Mouse (Mus musculus): ENCODE results near the gene Cks2. TPM values are rescaled to one million over a fixed set of nuclear protein-coding genes. Genes with fewer than 3 reads are reported as not detected.

The Cks2 gene
- total RNA-seq, 2 experiments from 2014 or later: 25.1 to 26.0 TPM

DNA sequence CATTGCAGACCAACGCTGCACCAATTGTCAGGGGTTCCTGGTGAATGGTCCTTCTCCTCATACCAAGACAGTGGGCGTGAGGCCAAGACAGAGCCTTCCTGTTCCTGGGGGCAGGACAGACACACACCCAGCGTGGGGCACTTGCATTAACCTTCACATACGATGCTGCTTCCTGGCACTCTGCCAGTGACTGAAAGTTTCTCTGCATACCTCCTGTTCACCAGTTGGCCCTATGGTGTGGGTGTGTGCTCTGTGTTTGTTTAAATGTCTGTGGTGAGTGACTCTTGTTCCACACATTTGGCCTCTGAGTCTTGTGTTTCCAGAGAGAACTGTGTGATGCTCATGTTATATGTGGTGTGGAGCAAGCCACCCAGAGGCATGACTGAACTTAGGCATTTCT lies 31.6 kb downstream of the Cks2 start:
- intact Hi-C loops (cut with DNase I): no loop called here

DNA sequence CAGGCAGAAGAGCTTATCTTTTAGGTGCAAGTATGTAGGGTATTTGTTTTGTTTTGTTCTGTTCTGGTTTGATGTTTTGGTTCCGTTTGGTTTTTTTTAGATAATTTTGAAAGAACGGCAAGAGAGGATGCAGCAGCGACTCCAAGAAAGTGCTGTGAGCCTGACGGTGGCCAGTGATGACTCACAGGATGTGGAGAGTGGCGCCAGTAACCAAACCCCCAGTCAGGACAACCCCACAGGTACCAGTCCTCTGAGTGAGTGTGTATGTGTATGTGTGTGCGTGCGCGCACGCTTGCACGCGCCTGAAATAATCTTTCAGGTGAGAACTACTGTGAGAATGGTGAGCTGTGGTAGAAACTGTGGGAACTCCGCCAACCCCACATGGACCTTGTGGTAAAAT lies 32.0 kb downstream of the Cks2 start:
- intact Hi-C loops (cut with DNase I): no loop called here
- DNase-seq: no peak

More for the DNA sequence above, 31.6 kb downstream of the Cks2 start:
- DNase-seq: no peak

DNA sequence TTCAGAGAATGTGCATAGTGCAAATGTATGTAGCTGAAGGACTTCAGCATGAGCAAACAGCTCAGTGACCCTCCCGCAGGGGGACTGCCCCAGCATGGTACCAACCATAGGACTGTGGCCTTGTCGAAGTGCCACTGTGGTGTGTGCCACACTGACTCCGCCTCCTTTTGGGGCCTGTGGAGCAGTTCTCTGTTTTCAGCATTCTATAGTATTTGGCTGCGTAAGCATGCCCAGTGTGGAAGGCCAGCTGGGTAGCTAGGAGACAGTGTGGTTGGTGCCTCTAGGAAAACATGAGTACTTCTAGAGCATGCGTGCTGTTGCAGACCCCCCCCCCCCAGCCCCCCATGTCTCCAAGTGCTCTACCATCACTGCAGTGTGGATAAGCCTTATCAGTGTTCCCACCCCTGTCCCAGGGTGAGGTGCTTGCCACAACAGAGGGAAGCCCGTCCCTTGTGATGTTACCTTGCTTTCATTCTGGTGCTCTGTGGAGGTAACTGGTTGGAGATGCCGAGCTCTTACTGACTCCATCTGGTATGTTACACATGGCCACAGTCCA lies 32.7 kb downstream of the Cks2 start:
- intact Hi-C loops (cut with DNase I): no loop called here
- no peak for DNase-seq

DNA sequence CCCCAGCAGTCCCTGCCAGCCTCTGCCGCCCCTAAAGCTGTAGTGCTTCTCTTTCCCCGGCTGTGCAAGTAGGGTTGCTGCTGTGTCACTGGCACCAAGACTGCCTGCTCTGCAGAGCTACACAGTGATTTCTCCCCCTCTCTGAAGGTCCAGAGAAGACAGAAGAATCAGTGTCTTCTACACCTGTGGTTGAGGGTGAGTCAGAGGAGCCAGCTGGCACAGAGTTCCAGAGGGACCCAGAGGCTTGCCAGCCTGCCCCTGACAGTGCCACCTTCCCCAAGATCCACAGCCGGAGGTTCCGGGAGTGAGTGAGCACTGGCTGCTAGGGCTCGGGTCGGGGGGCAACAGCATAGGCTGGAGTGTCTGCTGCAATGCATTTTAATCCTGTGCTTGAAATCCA lies 33.7 kb downstream of the Cks2 start:
- no peak for DNase-seq
- intact Hi-C loops (cut with DNase I): no loop called here

DNA sequence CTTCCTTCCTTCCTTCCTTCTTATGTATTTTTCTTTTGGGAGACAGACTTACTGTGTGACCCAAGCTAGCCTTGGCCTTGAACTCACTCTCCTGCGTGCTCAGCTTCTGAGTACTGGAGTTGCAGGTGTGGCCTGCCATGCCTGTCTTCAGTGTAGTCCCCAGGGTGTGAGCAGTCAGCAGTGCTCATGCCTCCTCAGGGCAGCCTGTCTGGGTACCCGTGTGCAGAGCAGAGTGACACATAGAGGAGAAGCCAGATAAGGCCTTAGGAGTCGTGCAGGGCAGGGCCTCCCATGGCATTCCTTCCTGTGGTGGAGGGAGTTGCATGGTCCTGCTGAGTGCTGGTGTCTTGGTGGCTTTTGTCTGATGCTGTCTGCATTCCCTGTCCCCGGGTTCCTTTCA lies 34.3 kb downstream of the Cks2 start:
- intact Hi-C loops (cut with DNase I): no loop called here
- DNase-seq: no peak

DNA sequence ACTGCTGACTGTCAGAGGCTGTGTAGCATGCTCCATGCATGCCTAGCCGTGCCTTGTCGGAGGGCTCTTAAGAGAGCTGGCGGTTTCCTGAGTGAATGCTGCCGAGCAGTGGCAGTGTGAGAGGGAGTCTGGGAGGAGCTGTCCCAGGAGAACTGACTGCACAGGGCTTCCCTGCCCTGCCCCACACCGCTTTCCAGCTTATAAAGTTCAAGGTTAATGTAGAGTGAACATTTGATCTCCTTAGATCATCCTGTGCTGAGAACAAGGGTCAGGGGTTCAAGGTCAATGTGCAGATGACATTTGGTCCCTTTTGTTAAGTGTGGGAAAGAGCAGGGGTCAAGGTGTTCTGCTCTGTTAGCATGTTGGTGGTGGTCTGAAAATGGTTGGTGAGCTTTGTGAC lies 36.0 kb downstream of the Cks2 start:
- intact Hi-C loops (cut with DNase I): no loop called here
- no peak for DNase-seq

DNA sequence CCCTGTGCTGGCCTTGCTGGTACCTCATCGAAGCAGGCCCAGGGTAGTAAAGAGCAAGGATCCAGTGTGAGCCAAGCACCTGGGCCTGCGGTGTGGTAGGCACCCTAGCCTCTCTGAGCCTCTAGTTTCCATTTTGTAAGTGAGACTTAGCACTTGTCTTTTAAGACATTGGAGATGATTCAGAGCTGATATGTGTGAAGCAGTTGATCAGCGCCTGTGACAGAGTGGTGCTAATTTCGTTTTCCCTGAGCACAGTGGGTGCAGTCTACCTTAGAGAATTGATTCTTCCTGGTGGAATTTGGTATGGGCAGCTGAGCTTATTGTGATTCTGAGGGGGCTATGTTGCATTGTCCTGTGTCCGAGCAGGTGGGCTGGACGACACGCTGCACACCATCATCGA lies 36.6 kb downstream of the Cks2 start:
- intact Hi-C loops (cut with DNase I): no loop called here
- no peak for DNase-seq

DNA sequence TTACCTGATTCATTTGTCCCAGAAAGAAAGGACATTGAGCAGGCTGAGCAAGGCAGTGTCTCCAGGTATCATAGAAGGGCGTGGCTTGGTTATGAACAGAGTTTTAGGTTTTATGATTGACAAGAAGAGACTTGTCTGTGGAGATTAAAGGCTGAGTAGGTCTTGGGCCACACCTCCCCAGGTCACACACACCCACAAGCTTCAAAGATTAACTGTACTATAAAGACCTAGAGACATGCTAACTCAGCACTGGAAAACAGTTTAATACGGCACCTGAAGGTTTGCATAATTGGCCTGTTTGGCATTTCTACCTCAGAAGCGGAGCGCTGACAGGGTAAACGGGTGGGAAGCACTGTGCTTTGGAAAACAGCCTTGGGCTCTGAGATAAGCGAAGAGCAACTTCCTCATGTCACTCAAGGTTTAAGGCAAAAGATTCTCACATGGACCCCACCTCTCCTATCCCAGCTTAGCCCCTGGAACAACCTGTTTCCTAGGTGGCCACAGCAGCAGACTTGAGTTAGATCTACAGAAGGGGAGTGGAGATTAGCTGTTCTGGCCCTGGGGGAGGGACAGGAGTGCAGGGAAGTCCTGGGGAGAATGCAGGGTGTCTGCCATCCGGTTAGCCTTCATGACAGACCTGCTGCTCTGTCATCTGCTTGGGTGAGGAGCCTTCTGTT lies 40.4 kb downstream of the Cks2 start:
- DNase-seq: no peak
- intact Hi-C loops (cut with DNase I): no loop called here

DNA sequence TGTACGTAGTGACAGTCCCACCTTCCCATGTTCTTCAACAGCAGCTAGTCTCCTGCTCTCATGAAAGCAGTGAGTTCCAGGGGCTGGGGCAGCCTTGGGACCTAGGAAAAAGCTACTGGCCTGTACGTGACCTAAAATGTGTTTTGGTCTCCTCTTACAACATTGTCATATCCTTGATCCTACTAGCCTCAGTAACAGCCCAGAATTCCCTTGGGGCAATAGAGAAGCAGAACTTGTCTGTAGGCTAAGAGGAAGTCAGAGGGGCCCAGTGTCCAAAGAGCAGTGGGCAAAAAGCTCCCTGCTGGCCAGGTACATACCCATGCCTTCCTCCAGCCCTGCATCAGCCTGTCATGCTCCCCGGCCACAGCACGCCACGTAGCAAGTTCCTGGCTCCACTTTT lies 41.9 kb downstream of the Cks2 start:
- intact Hi-C loops (cut with DNase I): no loop called here
- no peak for DNase-seq

DNA sequence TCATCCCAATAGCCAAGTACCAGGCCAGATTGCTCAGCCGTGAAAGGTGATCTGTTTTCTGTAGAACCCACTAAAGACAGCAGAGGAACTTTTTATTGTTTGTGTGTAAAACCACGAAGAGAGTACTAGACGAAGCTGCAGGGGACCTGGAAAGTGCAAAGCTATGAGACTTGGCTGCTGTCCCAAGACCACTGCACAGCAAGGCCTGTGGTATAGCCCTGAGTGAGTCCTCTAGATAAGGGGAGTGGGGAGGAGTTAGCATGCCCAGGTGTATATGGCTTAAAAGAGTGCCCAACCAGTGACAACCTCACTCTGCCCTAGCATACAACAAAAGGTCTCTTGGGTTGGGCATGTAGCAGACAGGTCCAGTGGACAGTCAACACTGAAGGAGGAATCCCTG lies 43.7 kb downstream of the Cks2 start:
- no peak for DNase-seq
- intact Hi-C loops (cut with DNase I): no loop called here

DNA sequence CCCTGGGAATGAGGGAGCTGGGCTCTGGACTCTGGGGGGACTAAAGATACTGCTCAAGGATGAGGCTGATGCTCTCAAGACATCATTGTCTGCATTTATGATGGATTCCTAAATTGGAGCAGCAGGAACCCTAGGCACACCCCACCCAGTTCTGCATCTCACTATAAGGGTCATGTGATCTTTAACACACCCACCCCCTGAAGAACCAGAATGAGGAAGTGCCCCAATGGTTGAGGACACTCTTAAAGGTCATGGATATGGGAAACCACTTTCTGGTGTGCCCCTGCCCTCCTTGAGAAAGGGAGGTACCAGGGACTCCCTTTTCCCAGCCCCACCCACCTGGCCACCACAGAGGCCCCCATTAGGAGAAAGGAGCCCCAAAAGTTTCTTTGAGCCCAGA lies 51.4 kb downstream of the Cks2 start:
- no peak for DNase-seq
- intact Hi-C loops (cut with DNase I): no loop called here

DNA sequence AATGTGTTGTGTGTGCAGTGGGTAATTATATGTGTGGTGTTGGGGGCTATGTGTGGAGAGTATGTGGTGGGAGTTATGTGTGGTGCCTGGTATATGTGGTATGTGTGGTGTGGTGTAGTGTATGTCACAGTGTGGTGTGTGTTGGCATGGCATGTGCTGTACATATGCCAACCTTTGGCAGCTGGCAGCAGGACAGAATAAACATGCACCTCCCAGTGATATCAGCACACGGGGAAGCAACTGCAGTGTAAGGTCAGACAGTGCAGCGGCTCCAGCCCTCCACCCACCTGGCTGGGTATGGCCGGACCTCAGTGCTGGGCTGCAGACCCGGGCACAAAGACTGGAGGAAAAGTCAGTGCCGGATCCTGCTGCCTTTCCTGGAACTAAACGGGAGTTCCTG lies 52.4 kb downstream of the Cks2 start:
- DNase-seq: peak; percentile 22 to 37
- intact Hi-C loops (cut with DNase I): no loop called here

DNA sequence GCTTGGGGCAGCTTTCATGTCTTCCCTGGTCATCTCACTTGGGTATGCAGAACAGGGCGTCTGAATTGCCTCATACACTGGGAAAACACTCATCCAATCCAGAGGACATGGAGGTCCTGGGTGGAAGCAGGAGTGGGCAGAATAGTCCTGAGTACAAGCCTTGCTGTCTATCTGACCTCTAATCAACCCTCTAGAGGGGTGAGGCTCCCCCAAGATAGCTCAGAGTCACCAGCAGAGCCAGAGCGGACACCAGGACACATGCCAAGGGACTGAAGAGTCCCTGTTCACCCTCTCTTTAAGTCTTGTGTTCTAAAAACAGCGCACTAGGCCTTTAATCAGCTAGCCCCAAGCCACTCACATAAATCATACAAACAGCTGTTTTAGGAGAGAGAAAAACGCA lies 52.9 kb downstream of the Cks2 start:
- intact Hi-C loops (cut with DNase I): no loop called here
- DNase-seq: peak in 1 of 2 experiments; percentile 26

DNA sequence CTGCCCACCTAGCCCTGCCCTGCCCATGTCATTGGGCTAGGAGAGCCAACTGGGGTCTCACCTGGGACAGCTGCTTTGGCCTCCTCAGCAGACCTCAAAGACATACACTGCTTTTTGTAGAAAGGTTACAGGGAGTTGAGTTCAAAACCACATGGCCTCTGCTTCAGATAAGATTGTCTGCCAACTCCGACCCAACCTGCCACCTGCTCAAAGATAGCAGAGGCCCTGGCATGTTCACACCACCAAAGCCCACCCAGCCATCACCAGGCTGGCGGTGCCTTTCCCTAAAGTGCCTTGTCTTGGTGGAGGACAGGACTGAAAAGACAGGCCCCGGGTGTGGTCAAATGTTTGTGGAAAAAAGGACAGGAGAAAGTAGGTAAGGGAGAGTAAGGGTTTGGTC lies 53.3 kb downstream of the Cks2 start:
- DNase-seq: no peak
- intact Hi-C loops (cut with DNase I): no loop called here

Other genes starting within 250 kb of the Cks2 start
- gene S1pr3, start 236.6 kb upstream of the Cks2 start, total RNA-seq (2021): 10 to 100 TPM; 25.6 to 31.5 TPM
- gene Shc3, start 75.8 kb upstream of the Cks2 start, total RNA-seq (2021): 1 to 10 TPM; 3.7 to 3.8 TPM
- gene Secisbp2, start 6.5 kb downstream of the Cks2 start, total RNA-seq (2021): 10 to 100 TPM; 20.0 to 22.0 TPM
- 10 to 100 TPM; 69.1 to 79.5 TPM for gene Sema4d, start 148.5 kb downstream of the Cks2 start, total RNA-seq (2021)
- 10 to 100 TPM; 27.8 to 37.9 TPM for gene Gadd45g, start 201.4 kb downstream of the Cks2 start, total RNA-seq (2021)

Measured in heart, postnatal 10 days (tissue).